Comparison of ENCODE assay signal across 8 mouse cellular contexts in the genomic region with DNA sequence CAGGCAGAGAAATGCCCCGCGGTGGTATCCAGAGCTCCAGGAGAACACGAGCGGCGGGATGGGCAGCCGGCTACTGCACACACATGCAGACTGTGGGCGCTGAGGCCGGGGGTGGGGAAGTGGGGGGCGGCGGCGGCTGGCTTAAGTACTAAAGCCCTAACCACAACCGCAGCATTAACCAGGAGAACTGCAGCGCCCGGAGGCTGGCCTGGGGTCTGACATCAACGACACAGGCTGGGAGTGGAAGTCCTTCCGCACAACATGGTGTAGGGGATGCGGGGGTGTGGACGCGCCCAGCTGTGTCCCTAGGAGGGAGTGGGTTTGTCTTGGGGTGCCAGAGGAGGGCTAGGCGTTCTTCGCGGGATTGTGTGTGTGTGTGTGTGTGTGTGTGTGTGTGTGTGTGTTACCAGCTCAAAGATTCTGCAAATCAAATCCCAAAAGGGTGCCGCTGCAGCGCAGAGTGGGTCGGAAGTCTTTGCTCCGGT. TPM values are rescaled to one million over a fixed set of nuclear protein-coding genes. Genes with fewer than 3 reads are reported as not detected.
DNase-seq lines count a peak whose midpoint lies in the region; TF ChIP-seq lines count a peak whose summit lies in the region.

No protein-coding gene starts in this region.

- H3K4me1 ChIP-seq in embryonic fibroblast, embryonic 13.5 days (ENCODE audit: control insufficient read depth, insufficient read depth, low read length), result peaks cover 11% of the 10 kb centered on the region

- H3K4me3 ChIP-seq in embryonic fibroblast, embryonic 13.5 days (ENCODE audit: insufficient read depth, low read length), result peak overlapping the region; percentile 81

- 0 out of 2 replicates have a peak overlapping the region, but pooled peaks have one; percentile 55 for H3K27ac ChIP-seq in embryonic fibroblast, embryonic 13.5 days (ENCODE audit: insufficient read depth, low read length)

- intact Hi-C loops in heart, postnatal 36 days (cut with DNase I), result loop anchor here (5.0 kb wide), 2 partner anchors 93 to 163 kb away; no protein-coding TSS in a partner anchor

- TF ChIP-seq POLR2A in embryonic fibroblast, embryonic 13.5 days (IDR thresholded peaks at IDR 0.05; ENCODE audit: low read depth, low read length), result no peak; the same call in 1 of the 2 replicates

- no peak for TF ChIP-seq CTCF in embryonic fibroblast, embryonic 13.5 days (IDR thresholded peaks at IDR 0.05; ENCODE audit: borderline replicate concordance, insufficient read depth, low read length)

- DNase-seq in CD8-positive naive resting alpha-beta T cell, adult 2 months (ENCODE audit: low read depth in 2 of 2, low spot score in 2 of 2), result peak; percentile 13 to 15
- peak; percentile 60 for DNase-seq in adrenal gland, adult 2 months
- peak; percentile 37 to 51 for DNase-seq in heart, postnatal 36 days
- DNase-seq in layer of hippocampus, postnatal 10 days (ENCODE audit: low spot score in 2 of 2), result peak; percentile 63 to 69
- DNase-seq in lung, postnatal 14 days, result peak; percentile 48
- peak; percentile 58 for DNase-seq in right cerebral cortex, postnatal 25 days
- no peak for DNase-seq in adipocyte (ENCODE audit: low spot score)

RNA-seq across cellular contexts. Expression of gene Srgap2, which starts 2.0 kb away (rescaled TPM):
- total RNA-seq in adrenal gland, adult 2 months (2021), result 10 to 100 TPM; 21.8 to 22.2 TPM
- 13.9 and 15.2 TPM in 2 replicates for polyA plus RNA-seq in adrenal gland, adult 2 months (2012; rRNA removed)
- 52.8 and 66.6 TPM in 2 replicates for polyA plus RNA-seq in embryonic fibroblast, embryonic 13.5 days (2011; ENCODE audit: insufficient read length, low read depth, missing spikeins)
- 10 to 100 TPM; 21.1 to 24.1 TPM for total RNA-seq in heart, postnatal 36 days (2021)
- total RNA-seq in layer of hippocampus, postnatal 10 days (2021), result 100 to 1,000 TPM; 125 to 129 TPM

RNA-seq across cellular contexts. Expression of gene Fam72a, which starts 2.6 kb away (rescaled TPM):
- total RNA-seq in adrenal gland, adult 2 months (2021), result under 1 TPM; 0.79 to 0.92 TPM
- 0.07 and 0.16 TPM in 2 replicates for polyA plus RNA-seq in adrenal gland, adult 2 months (2012; rRNA removed)
- 1.8 and 2.3 TPM in 2 replicates for polyA plus RNA-seq in embryonic fibroblast, embryonic 13.5 days (2011; ENCODE audit: insufficient read length, low read depth, missing spikeins)
- total RNA-seq in heart, postnatal 36 days (2021), result under 1 TPM; 0.81 to 1.00 TPM
- total RNA-seq in layer of hippocampus, postnatal 10 days (2021), result 1 to 10 TPM; 1.5 to 1.7 TPM

Comparison
In these comparisons a context has a peak if more than half of its experiments do, and no peak if none do; other contexts are left out.
1. RNA of gene Srgap2, which starts 2.0 kb away (total RNA-seq): 125 to 129 TPM in layer of hippocampus, postnatal 10 days; 21.1 to 24.1 TPM in heart, postnatal 36 days and 21.8 to 22.2 TPM in adrenal gland, adult 2 months; every median in the first group is over 4 times any median in the second.